Mouse (Mus musculus) left cerebral cortex, postnatal 25 days (tissue): ENCODE data around the gene Gm10309. TPM values are rescaled to one million over a fixed set of nuclear protein-coding genes. Genes with fewer than 3 reads are reported as not detected.

Experiments
- DNase-seq, 2 experiments: peaks; one replicate each; pipeline ENCODE4 v3.0.0; 2022; ENCODE audit warnings: low spot score in 2 of 2, mixed read lengths in 1 of 2
- intact Hi-C: fragments of 180-260 bp; cut with DNase I; formaldehyde crosslinking; loops from one replicate; pipeline ENCODE4 v1.15.1; 2025
- total RNA-seq, 2 experiments: library from RNA; stranded (reverse); gene quantifications; 2 replicates each; pipeline ENCODE4 v1.2.3; 2021

Gene Gm10309
- total RNA-seq, 2 experiments from 2014 or later: not detected

DNA sequence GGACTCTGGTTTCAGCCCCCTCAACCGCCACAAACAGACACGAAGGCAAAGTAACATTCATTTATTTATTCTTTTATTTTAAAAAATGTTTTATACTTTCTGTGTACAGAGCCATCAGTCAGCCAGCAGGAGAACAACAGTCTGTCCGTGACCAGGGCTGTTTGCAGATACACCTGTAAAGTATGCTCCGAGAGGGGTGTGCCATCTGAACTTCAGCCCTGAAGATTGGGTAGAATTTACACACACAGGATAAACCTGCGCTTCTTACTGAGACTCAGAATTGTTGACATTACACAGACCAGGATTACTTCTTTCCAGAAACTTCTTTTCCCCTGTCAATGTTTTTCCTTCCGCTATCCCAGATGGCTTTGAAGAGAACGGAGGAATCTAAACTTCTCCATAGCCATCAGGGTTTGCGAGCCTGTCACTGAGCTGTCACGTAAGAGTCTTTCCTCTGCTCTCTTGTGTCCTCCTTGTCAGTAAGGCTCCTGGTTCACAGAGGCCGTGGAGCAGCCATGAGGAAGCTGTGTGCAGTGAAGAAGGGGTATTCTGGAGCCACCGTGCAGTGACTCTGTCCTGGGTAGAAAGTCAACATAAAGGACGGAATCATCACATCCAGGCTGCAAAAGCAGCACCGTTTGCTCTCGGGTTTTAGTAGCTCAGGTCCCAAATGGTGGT, 51.2 kb downstream of the Gm10309 start:
- DNase-seq: no peak
- intact Hi-C loops: no loop called here

DNA sequence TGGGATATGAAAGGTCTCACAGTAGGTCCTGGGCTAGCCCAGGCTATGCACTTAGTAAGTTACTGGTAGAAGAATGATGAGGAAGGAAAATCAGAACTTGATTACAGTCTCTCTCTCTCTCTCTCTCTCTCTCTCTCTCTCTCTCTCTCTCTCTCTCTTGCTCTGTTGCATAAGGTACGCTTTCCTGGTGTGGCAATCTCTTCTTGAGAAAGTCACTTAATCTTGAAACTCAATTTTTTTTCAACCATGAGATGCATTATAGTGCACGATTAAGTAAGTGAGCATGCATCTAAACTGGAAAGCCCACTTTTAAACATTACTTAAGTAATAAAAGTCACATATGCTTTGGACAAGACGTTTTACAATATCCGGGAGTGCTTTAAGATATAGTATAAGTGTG, 52.1 kb downstream of the Gm10309 start:
- intact Hi-C loops: no loop called here
- DNase-seq: no peak

Other genes with a start within 250 kb of the Gm10309 start
- 10 to 100 TPM; 82.1 to 90.7 TPM for gene Epas1, start 248.5 kb upstream of the Gm10309 start, total RNA-seq